Mouse (Mus musculus): ENCODE measurements around the gene Evi2b. TPM values are rescaled to one million over a fixed set of nuclear protein-coding genes. Genes with fewer than 3 reads are reported as not detected.

Evi2b gene
- polyA plus RNA-seq, 1 experiment from 2014 or later = 0.87 TPM

DNA sequence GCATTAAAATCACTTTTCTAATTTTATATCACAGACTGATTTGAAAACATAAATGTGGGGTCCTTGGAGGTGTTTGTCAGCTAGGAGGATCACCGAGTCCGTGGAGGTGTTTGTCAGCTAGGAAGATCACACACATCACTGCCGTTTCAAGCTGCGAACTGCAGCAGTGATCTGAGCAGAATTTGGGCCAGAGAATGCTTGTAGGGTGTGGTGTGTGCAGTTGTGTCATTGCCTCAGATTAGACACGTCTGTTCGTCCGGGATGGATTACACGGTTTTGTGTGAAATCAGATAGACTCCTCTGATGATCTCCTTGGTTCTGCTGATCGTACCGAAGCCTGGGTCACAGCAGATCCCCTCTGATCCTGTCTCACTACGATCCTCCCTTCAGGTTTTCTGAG is 7.2 kb upstream of the Evi2b start:
- Histone ChIP-seq H3K4me1 (replicated peaks) (no peaks in the 10 kb centered on the region), H3K27me3 (no peaks in the 10 kb centered on the region), H3K9me3 (no peaks in the 10 kb centered on the region), H3K27ac (replicated peaks) (no peak overlapping the region), H3K4me3 (no peak overlapping the region), H3K4me2 (no peak overlapping the region), H3K36me3 (peaks cover 16% of the 10 kb centered on the region), H3K9ac (no peak overlapping the region)
- ATAC-seq (ENCODE audit: low read depth) = no peak
- 89% methylated on average over 11 of the region's 11 CpGs for WGBS

DNA sequence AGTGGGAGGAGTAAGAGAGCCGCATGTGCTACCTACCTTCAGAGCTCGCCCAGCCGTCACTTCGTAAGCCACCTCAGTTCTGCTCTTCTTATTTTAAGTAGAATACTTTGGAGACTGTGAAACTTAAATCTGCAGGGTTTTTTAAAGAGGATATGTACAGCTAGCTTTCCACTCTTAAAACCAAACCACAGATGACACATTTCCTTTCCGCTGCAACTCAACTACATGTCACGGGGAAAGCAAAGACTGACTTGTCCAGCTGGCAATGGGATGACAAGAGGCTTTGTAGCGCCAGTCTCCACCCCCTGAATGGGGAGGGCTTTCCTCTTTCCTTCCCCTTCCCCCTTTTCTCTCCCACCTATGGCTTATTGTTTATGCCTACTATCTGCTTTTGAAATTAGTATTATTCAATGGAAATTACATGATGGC is 6.8 kb upstream of the Evi2b start, which contains the start of the genes Evi2 and Evi2a:
Gene Evi2 (minus strand): TSS at position 257 of the 429 bp plus-strand sequence.
Gene Evi2a (minus strand): TSS at position 277 of the 429 bp plus-strand sequence.
- no peak for ATAC-seq (ENCODE audit: low read depth)

DNA sequence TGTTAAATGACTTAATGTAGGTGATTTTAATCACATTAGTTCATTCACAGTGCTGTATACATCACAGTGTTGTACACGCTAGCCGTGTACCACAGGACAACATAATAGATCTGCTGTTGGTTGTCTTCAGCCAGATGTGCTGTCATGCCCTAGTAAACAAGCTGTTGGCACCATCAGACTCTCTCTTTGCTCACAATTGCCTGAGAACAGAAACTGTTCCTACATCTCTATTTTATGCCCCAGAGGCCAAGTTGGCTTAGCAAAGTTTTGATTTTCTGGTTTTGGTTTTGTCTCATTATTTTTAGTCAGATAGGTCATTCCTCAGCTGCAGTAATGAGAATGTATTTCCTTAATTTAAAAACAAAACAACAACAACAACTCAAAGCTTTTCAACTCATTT is 6.2 kb upstream of the Evi2b start:
- Histone ChIP-seq H3K9me3 (no peaks in the 10 kb centered on the region), H3K27me3 (no peaks in the 10 kb centered on the region), H3K4me3 (no peak overlapping the region), H3K4me1 (replicated peaks) (no peaks in the 10 kb centered on the region), H3K27ac (replicated peaks) (no peak overlapping the region), H3K36me3 (peaks cover 14% of the 10 kb centered on the region; the same call in 1 of the 2 replicates), H3K9ac (no peak overlapping the region), H3K4me2 (no peak overlapping the region)
- 86% methylated on average over 2 of the region's 2 CpGs for WGBS
- ATAC-seq (ENCODE audit: low read depth) = no peak

More for the DNA sequence above, 6.8 kb upstream of the Evi2b start, which contains the start of the genes Evi2 and Evi2a:
- H3K9ac ChIP-seq = no peak within 1 kb of the TSS
- H3K27me3 ChIP-seq = no peaks in the 10 kb centered on the region
- WGBS = 91% methylated on average over 7 of the region's 7 CpGs
- no peak within 1 kb of the TSS for H3K4me3 ChIP-seq
- H3K4me2 ChIP-seq = no peak within 1 kb of the TSS
- no peaks in the 10 kb centered on the region for H3K9me3 ChIP-seq
- peaks cover 14% of the 10 kb centered on the region; the same call in 1 of the 2 replicates for H3K36me3 ChIP-seq
- H3K4me1 ChIP-seq (replicated peaks) = no peaks in the 10 kb centered on the region
- no peak within 1 kb of the TSS for H3K27ac ChIP-seq (replicated peaks)

DNA sequence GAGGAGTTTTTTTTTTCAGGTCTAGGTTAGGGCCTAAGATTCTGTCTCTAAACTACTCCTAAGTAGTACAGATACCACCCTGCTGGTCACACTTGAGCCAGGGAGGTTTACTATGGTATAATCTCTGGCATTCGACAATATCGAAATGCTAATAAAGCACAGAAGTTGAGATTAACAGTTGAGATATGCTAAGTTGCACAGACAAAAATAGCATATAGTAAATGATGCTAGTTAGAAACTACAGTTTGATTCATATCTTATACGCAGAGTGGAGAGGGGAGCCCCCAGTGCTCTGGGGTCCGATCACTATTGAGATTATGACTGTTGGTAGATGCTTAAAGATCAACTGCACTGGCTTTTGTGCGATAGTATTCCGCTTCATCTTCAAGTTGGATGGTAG is 5.7 kb upstream of the Evi2b start:
- ATAC-seq (ENCODE audit: low read depth) = no peak
- Histone ChIP-seq H3K4me2 (no peak overlapping the region), H3K4me1 (replicated peaks) (no peaks in the 10 kb centered on the region), H3K27me3 (no peaks in the 10 kb centered on the region), H3K36me3 (peaks cover 14% of the 10 kb centered on the region; the same call in 1 of the 2 replicates), H3K9ac (no peak overlapping the region), H3K4me3 (no peak overlapping the region), H3K9me3 (no peaks in the 10 kb centered on the region), H3K27ac (replicated peaks) (no peak overlapping the region)
- 95% methylated on average over 6 of the region's 6 CpGs for WGBS

DNA sequence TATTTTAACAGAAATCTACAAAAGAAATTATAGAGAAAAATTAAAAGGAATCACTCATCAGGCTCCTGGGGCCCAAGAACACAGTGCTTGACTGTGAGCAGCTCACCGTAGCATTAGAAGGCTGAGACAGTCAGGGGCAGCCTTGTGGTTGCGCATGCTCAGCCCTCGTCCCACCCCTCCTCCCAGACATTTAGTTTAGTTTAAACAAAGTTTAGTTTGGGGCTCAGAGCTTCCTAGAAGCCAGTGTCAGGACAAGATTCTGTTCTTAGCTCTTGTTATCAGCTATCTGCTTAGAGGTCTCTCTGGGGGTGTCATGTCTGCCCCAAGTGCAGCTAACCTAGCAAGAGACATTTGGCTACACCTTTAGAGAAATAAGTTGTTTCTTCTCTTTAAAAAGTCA is 5.0 kb upstream of the Evi2b start:
- Histone ChIP-seq H3K4me2 (no peak overlapping the region), H3K4me1 (replicated peaks) (no peaks in the 10 kb centered on the region), H3K9ac (no peak overlapping the region), H3K9me3 (no peaks in the 10 kb centered on the region), H3K4me3 (no peak overlapping the region), H3K36me3 (peaks cover 19% of the 10 kb centered on the region; the same call in 1 of the 2 replicates), H3K27me3 (no peaks in the 10 kb centered on the region), H3K27ac (replicated peaks) (no peak overlapping the region)
- WGBS = 92% methylated on average over 3 of the region's 3 CpGs
- ATAC-seq (ENCODE audit: low read depth) = no peak

DNA sequence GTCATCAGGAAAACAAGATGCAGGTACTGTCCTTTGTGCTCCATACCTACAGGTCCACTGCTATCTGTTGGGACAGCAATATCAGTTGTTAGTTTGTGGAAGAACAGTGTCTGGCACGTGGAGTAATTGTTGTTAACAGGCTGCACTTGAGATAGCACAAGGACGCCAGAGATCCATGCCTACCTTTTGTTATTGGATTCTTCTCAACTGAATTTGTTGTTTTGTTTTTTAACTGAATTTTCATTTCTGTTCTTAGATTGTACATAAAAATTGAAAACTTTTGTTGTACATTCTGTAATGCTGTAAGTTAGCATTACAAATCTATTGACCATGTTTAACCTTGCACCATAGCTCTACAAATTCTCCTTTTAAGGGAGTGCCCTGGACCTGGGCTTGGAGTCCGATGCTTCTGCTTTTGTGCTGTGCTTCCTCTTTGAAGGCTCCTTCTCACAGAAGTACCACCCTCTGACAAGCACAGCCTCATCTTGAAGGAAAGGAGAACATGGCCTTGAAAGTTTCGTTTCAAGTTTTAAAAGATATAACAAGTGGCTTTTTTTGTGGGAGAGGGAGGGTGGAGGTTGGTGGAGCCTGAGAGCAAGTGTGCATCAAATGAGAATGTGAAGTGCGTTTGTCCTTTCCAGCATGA is 4.3 kb upstream of the Evi2b start:
- Histone ChIP-seq H3K4me3 (no peak overlapping the region), H3K4me1 (replicated peaks) (no peaks in the 10 kb centered on the region), H3K27me3 (no peaks in the 10 kb centered on the region), H3K4me2 (no peak overlapping the region), H3K9ac (no peak overlapping the region), H3K27ac (replicated peaks) (no peak overlapping the region), H3K9me3 (no peaks in the 10 kb centered on the region), H3K36me3 (peaks cover 19% of the 10 kb centered on the region; the same call in 1 of the 2 replicates)
- no peak for ATAC-seq (ENCODE audit: low read depth)
- WGBS = 93% methylated on average over 5 of the region's 5 CpGs

DNA sequence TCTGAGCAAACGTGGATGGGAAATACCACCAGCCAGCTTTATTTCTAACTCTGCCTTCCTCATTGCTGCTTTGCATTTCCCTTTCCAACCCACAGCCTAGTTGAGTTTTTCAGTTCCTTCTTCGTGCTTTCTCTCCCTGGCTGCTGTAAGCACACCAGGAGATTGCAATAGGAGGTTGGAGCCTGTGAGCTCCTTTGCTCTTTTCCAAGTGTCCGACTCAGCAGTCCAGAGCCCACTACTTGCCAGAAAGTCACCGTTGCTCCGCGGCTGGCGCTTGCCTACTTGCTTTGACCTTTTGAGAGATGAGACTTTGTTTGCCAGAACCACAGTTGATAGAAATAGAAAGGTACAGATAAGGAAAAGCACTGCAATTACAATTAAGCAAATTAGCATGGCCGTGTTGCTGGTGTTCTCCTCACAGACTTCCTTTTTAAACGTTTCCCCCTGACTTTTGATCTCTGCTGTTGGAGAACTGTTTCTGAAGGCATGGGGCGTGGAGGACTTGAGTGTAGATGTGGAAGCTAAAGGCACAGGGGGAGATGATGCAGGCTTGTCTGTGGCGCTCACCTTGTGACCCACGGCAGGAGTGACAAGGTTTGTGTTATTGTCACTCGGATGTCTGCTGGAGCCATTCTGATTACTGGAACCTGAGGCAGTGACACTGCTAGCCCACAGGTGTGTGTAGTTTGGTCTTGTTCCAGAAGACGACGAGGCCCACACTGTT is 3.6 kb upstream of the Evi2b start:
- Histone ChIP-seq H3K4me2 (no peak overlapping the region), H3K9ac (no peak overlapping the region), H3K27me3 (no peaks in the 10 kb centered on the region), H3K4me3 (no peak overlapping the region), H3K27ac (replicated peaks) (no peak overlapping the region), H3K36me3 (peaks cover 19% of the 10 kb centered on the region; the same call in 1 of the 2 replicates), H3K4me1 (replicated peaks) (no peaks in the 10 kb centered on the region), H3K9me3 (no peaks in the 10 kb centered on the region)
- WGBS = 87% methylated on average over 15 of the region's 15 CpGs
- ATAC-seq (ENCODE audit: low read depth) = no peak

DNA sequence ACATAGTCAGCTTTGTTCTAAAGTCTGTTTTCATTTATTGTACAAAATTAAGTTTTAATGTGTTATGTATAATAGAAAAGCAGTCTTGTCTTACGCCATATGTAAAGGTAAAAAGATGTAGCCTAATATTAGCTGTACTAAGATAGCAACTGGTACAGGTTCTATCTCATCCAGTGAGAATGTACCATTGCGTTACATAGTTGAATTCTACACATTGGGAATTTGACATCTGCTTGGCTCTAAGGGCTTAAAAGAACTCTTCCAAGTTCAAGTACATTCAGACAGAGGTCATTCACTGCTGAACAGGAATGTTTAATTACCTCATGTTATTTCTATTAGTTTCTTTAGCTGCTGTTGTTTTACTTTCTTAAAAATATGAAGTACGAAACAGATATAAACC is 3.0 kb upstream of the Evi2b start:
- ATAC-seq (ENCODE audit: low read depth) = no peak
- WGBS = 95% methylated on average over 3 of the region's 3 CpGs
- peaks cover 18% of the 10 kb centered on the region; the same call in 1 of the 2 replicates for H3K36me3 ChIP-seq
- no peak overlapping the region for H3K4me3 ChIP-seq
- H3K27me3 ChIP-seq = no peaks in the 10 kb centered on the region
- H3K4me2 ChIP-seq = no peak overlapping the region
- no peaks in the 10 kb centered on the region for H3K9me3 ChIP-seq
- H3K27ac ChIP-seq (replicated peaks) = no peak overlapping the region
- no peaks in the 10 kb centered on the region for H3K4me1 ChIP-seq (replicated peaks)
- H3K9ac ChIP-seq = no peak overlapping the region

DNA sequence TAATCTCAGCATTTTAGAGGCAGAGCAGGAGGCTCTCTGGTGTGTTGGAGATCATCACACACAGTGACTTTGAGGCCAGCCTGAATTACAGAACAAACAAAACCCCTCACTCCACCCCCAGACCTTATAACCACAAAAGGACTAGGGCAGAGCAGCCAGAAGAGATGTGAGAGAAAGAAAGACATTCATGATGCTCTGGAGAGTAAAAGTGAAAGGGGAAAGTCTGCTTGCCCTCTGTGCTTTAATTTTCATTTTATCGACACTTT is 681 bp upstream of the Evi2b start:
- WGBS = 82% methylated on average over 1 of the region's 1 CpGs

DNA sequence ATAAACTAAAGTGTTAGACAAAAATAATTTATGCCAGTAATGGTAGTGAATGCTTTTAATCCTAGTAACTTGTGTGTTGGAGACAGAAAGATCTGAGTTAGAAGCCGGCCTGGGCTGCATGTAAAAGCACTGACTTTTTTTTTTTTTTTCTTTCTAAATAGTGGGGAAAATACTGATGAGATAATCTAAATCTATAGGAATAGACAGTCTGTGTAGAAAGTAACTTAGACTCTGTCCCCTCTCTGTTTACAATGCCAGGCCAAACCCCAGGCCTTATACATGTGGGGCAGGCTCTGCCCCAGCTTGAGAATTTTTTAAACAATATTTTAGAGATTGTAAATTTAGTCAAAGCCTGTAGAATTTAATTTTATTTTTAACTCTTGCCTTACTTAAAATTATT is 618 bp downstream of the Evi2b start:
- Histone ChIP-seq H3K4me1 (replicated peaks) (no peaks in the 10 kb centered on the region), H3K9ac (no peak overlapping the region), H3K4me3 (no peak overlapping the region), H3K9me3 (no peaks in the 10 kb centered on the region), H3K27me3 (no peaks in the 10 kb centered on the region), H3K27ac (replicated peaks) (no peak overlapping the region), H3K36me3 (0 out of 2 replicates have a peak, but pooled peaks cover 6% of the 10 kb centered on the region), H3K4me2 (no peak overlapping the region)
- WGBS = 82% methylated on average over 1 of the region's 1 CpGs
- no peak for ATAC-seq (ENCODE audit: low read depth)

More for the DNA sequence above, 681 bp upstream of the Evi2b start:
- 0 out of 2 replicates have a peak, but pooled peaks cover 8% of the 10 kb centered on the region for H3K36me3 ChIP-seq
- H3K9me3 ChIP-seq = no peaks in the 10 kb centered on the region
- H3K9ac ChIP-seq = no peak overlapping the region
- ATAC-seq (ENCODE audit: low read depth) = no peak
- H3K4me3 ChIP-seq = no peak overlapping the region
- H3K27me3 ChIP-seq = no peaks in the 10 kb centered on the region
- no peaks in the 10 kb centered on the region for H3K4me1 ChIP-seq (replicated peaks)
- no peak overlapping the region for H3K27ac ChIP-seq (replicated peaks)
- no peak overlapping the region for H3K4me2 ChIP-seq

DNA sequence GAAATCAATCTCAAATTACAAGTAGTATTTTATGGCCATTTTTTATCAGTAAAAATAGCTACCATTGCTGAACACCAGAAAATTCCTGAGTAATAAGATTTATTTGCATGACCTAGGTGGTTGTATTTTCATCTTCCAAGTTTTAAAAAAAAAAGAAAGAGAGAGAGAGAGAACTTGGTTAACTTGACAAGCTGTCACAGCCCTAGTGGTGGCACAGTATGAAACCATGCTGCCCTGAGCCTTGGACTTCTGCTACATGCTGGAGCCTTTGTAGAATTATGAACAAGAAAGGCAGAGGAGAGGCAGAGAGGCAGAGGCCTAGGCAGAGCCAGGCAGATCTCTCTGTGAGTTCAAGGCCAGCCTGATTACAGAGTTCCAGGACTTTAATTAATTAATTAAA is 1.6 kb downstream of the Evi2b start:
- no peak for ATAC-seq (ENCODE audit: low read depth)
- Histone ChIP-seq H3K4me3 (no peak overlapping the region), H3K27me3 (no peaks in the 10 kb centered on the region), H3K4me2 (no peak overlapping the region), H3K27ac (replicated peaks) (no peak overlapping the region), H3K36me3 (0 out of 2 replicates have a peak, but pooled peaks cover 5% of the 10 kb centered on the region), H3K9ac (no peak overlapping the region), H3K4me1 (replicated peaks) (no peaks in the 10 kb centered on the region), H3K9me3 (no peaks in the 10 kb centered on the region)

DNA sequence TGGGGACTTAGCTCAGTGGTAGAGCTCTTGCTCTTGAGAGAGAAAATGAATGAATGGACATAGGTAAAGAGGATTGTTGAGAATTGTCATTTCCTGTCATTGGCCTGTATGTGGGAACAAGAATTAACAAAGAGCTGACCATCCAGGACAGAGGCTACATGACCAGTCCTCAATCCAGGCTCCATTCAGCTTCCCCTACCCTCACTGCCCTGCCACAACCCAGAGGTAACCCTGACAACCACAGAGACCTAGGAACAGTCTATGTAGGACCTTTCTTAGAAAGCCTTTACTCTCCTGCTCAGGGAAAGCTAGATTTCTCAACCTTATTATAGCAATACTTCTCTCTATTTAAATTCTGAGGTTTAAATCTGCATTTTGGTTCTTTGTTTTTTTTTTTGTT is 2.8 kb downstream of the Evi2b start:
- H3K27me3 ChIP-seq = no peaks in the 10 kb centered on the region
- no peak overlapping the region for H3K9ac ChIP-seq
- 0 out of 2 replicates have a peak, but pooled peaks cover 5% of the 10 kb centered on the region for H3K36me3 ChIP-seq
- no peak overlapping the region for H3K4me2 ChIP-seq
- H3K4me1 ChIP-seq (replicated peaks) = no peaks in the 10 kb centered on the region
- no peak overlapping the region for H3K27ac ChIP-seq (replicated peaks)
- no peaks in the 10 kb centered on the region for H3K9me3 ChIP-seq
- ATAC-seq (ENCODE audit: low read depth) = no peak
- no peak overlapping the region for H3K4me3 ChIP-seq

Measured in neural tube, embryonic 13.5 days (tissue).